Mouse (Mus musculus): ENCODE results near the gene Atp8b5.

Atp8b5 gene

GRCm38 (mm10) chr4:43383246-43384082 lies 116.5 kb downstream of the Atp8b5 start:
- DNase-seq (ENCODE audit: low spot score in 2 of 2) = no peak

GRCm38 (mm10) chr4:43384083-43384460 lies 117.1 kb downstream of the Atp8b5 start:
- no peak for DNase-seq (ENCODE audit: low spot score in 2 of 2)

- DNase-seq (ENCODE audit: low spot score in 2 of 2) = no peak
These were observed 117.6 kb downstream of the Atp8b5 start for GRCm38 (mm10) chr4:43384541-43384940.

- no peak for DNase-seq (ENCODE audit: low spot score in 2 of 2)
These were observed 120.0 kb downstream of the Atp8b5 start for GRCm38 (mm10) chr4:43386932-43387331.

GRCm38 (mm10) chr4:43389390-43389789 lies 122.4 kb downstream of the Atp8b5 start:
- DNase-seq (ENCODE audit: low spot score in 2 of 2) = no peak

- DNase-seq (ENCODE audit: low spot score in 2 of 2) = no peak
These were observed 123.0 kb downstream of the Atp8b5 start for GRCm38 (mm10) chr4:43389845-43390440.

- DNase-seq (ENCODE audit: low spot score in 2 of 2) = no peak
These were observed 124.6 kb downstream of the Atp8b5 start for GRCm38 (mm10) chr4:43391521-43392050.

- no peak for DNase-seq (ENCODE audit: low spot score in 2 of 2)
These were observed 127.5 kb downstream of the Atp8b5 start for GRCm38 (mm10) chr4:43394345-43394891.

GRCm38 (mm10) chr4:43395147-43395546 lies 128.2 kb downstream of the Atp8b5 start:
- no peak for DNase-seq (ENCODE audit: low spot score in 2 of 2)

GRCm38 (mm10) chr4:43395836-43396235 lies 128.9 kb downstream of the Atp8b5 start:
- no peak for DNase-seq (ENCODE audit: low spot score in 2 of 2)

- no peak for DNase-seq (ENCODE audit: low spot score in 2 of 2)
These were observed 129.4 kb downstream of the Atp8b5 start for GRCm38 (mm10) chr4:43396381-43396780.

- no peak for DNase-seq (ENCODE audit: low spot score in 2 of 2)
These were observed 131.1 kb downstream of the Atp8b5 start for GRCm38 (mm10) chr4:43398014-43398413.

- DNase-seq (ENCODE audit: low spot score in 2 of 2) = no peak
These were observed 131.9 kb downstream of the Atp8b5 start for GRCm38 (mm10) chr4:43398829-43399331.

GRCm38 (mm10) chr4:43399391-43400131 lies 132.6 kb downstream of the Atp8b5 start:
- DNase-seq (ENCODE audit: low spot score in 2 of 2) = no peak

GRCm38 (mm10) chr4:43400976-43401375 lies 134.0 kb downstream of the Atp8b5 start:
- DNase-seq (ENCODE audit: low spot score in 2 of 2) = no peak

- no peak for DNase-seq (ENCODE audit: low spot score in 2 of 2)
These were observed 134.5 kb downstream of the Atp8b5 start for GRCm38 (mm10) chr4:43401486-43401885.

- no peak for DNase-seq (ENCODE audit: low spot score in 2 of 2)
These were observed 135.3 kb downstream of the Atp8b5 start for GRCm38 (mm10) chr4:43402212-43402611.

- DNase-seq (ENCODE audit: low spot score in 2 of 2) = no peak
These were observed 137.7 kb downstream of the Atp8b5 start for GRCm38 (mm10) chr4:43404697-43405096.

GRCm38 (mm10) chr4:43406162-43406971 lies 139.4 kb downstream of the Atp8b5 start:
- no peak for DNase-seq (ENCODE audit: low spot score in 2 of 2)

GRCm38 (mm10) chr4:43407071-43407920 lies 140.3 kb downstream of the Atp8b5 start:
- no peak for DNase-seq (ENCODE audit: low spot score in 2 of 2)
